Mouse (Mus musculus) liver, postnatal 0 days (tissue): ENCODE measurements around the gene Stk32b.

Experiments used
- CTCF ChIP-seq: sonication (generic); IDR thresholded peaks from 2 replicates; pipeline ENCODE4 v1.5.1; 2016; ENCODE audit warnings: antibody characterized with exemption, low read depth
- EP300 ChIP-seq: IDR thresholded peaks from 2 replicates; pipeline ENCODE4 v1.6.1; 2016; ENCODE audit warnings: antibody characterized with exemption, low read depth, mild to moderate bottlenecking

DNA sequence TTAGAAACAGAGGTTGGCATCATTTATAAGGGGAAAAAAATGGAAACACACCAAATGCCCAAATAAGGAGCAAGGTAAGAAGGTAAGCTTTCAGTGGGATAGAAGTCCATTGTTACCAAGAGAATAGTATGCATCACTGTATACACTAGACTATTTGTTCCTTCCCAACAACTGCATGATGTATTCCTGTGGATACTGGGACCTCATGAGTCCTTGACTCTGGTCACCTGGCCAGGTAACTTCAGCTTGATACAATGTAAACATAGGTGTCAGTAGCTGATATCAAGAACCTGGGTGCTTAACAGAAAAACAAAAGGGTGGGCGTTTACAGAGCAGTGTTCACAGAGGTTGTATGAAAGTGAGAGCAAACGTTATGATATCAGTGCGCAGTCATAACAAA is 24.2 kb downstream of the Stk32b start:
- TF ChIP-seq CTCF, result no peak
- no peak for TF ChIP-seq EP300
